In genomic region chr9:36128679-36129078, GRCm38 (mm10) we compare ENCODE assay signal across 39 mouse cellular contexts. TPM values are rescaled to one million over a fixed set of nuclear protein-coding genes. Genes with fewer than 3 reads are reported as not detected.
"Had no signal": no experiment of that assay in that cellular context is flagged by ENCODE, and none has a peak within 500 bp of the region (broad histone marks: within the 10 kb centered on the region; RNA-seq: fewer than 3 reads in every experiment).

TSS of gene Gm5916 (minus strand) at chr9:36128779.

- H3K27ac ChIP-seq: embryonic facial prominence, embryonic 10.5 days; embryonic facial prominence, embryonic 12.5 days; embryonic facial prominence, embryonic 13.5 days; embryonic facial prominence, embryonic 15.5 days; forebrain, embryonic 10.5 days; forebrain, embryonic 12.5 days; forebrain, embryonic 13.5 days; forebrain, embryonic 15.5 days; gastrocnemius, adult 2 months; heart, adult 2 months; heart, embryonic 10.5 days had no signal

- H3K4me1 ChIP-seq: embryonic facial prominence, embryonic 10.5 days; embryonic facial prominence, embryonic 12.5 days; embryonic facial prominence, embryonic 13.5 days; embryonic facial prominence, embryonic 15.5 days; forebrain, embryonic 10.5 days; forebrain, embryonic 12.5 days; forebrain, embryonic 13.5 days; forebrain, embryonic 15.5 days; heart, embryonic 10.5 days had no signal

- DNase-seq: cerebellum, adult 8-10 months; cerebellum, adult 9-10 months; cerebellum, adult 9-11 months; cerebellum, postnatal 10 days; cerebellum, postnatal 14 days; cerebellum, postnatal 25 days; cerebellum, postnatal 36 days; embryo, embryonic 11 days; gastrocnemius, adult 2 months; gastrocnemius, postnatal 10 days; gastrocnemius, postnatal 14 days; gastrocnemius, postnatal 25 days; gastrocnemius, postnatal 36 days; heart, adult 11 months; heart, adult 18-20 months; heart, adult 2 months had no signal

- H3K9me3 ChIP-seq: embryonic facial prominence, embryonic 12.5 days; embryonic facial prominence, embryonic 13.5 days; embryonic facial prominence, embryonic 15.5 days had no signal

- H3K4me2 ChIP-seq: embryonic facial prominence, embryonic 12.5 days; embryonic facial prominence, embryonic 13.5 days; embryonic facial prominence, embryonic 15.5 days; forebrain, embryonic 12.5 days; forebrain, embryonic 13.5 days; forebrain, embryonic 15.5 days had no signal

- ATAC-seq: forebrain, embryonic 13.5 days; forebrain, embryonic 14.5 days; forebrain, embryonic 15.5 days; forebrain, embryonic 16.5 days had no signal

- H3K9ac ChIP-seq: embryonic facial prominence, embryonic 12.5 days; embryonic facial prominence, embryonic 13.5 days; embryonic facial prominence, embryonic 15.5 days; forebrain, embryonic 12.5 days; forebrain, embryonic 13.5 days; forebrain, embryonic 15.5 days had no signal

- H3K4me3 ChIP-seq: embryonic facial prominence, embryonic 10.5 days; embryonic facial prominence, embryonic 12.5 days; embryonic facial prominence, embryonic 13.5 days; embryonic facial prominence, embryonic 15.5 days; erythroblast, embryonic 14.5 days; forebrain, embryonic 10.5 days; forebrain, embryonic 12.5 days; forebrain, embryonic 13.5 days; forebrain, embryonic 15.5 days; gastrocnemius, adult 2 months; heart, adult 2 months; heart, embryonic 10.5 days had no signal

- H3K36me3 ChIP-seq: embryonic facial prominence, embryonic 10.5 days; embryonic facial prominence, embryonic 12.5 days; embryonic facial prominence, embryonic 13.5 days; embryonic facial prominence, embryonic 15.5 days; forebrain, embryonic 10.5 days; forebrain, embryonic 12.5 days; forebrain, embryonic 15.5 days; heart, embryonic 10.5 days had no signal

- H3K27me3 ChIP-seq: embryonic facial prominence, embryonic 12.5 days; embryonic facial prominence, embryonic 13.5 days; embryonic facial prominence, embryonic 15.5 days; forebrain, embryonic 12.5 days; forebrain, embryonic 13.5 days; forebrain, embryonic 15.5 days had no signal

RNA-seq across cellular contexts. Expression of gene Gm5916, which starts in this region (rescaled TPM):
- total RNA-seq: common myeloid progenitor, adult 5-6 weeks; gastrocnemius, adult 18-20 months; gastrocnemius, adult 2 months; gastrocnemius, adult 8-10 months; gastrocnemius, postnatal 10 days; gastrocnemius, postnatal 14 days; gastrocnemius, postnatal 25 days; gastrocnemius, postnatal 36 days; gastrocnemius, postnatal 4 days; granulocyte monocyte progenitor cell, adult 5-6 weeks; heart, adult 18-20 months; heart, adult 2 months; heart, adult 8-10 months had no signal
- polyA plus RNA-seq: cortical plate, adult 2 months; embryonic facial prominence, embryonic 10.5 days; embryonic facial prominence, embryonic 11.5 days; embryonic facial prominence, embryonic 12.5 days; embryonic facial prominence, embryonic 13.5 days; embryonic facial prominence, embryonic 14.5 days; embryonic facial prominence, embryonic 15.5 days; erythroblast, embryonic 14.5 days; forebrain, embryonic 10.5 days; forebrain, embryonic 11.5 days; forebrain, embryonic 12.5 days; forebrain, embryonic 13.5 days; forebrain, embryonic 14.5 days; forebrain, embryonic 15.5 days; forebrain, embryonic 16.5 days; frontal cortex, adult 2 months; heart, adult 2 months; heart, embryonic 10.5 days had no signal
